Mouse (Mus musculus) stomach, embryonic 16.5 days (tissue): ENCODE measurements around the gene Lingo4. TPM values are rescaled to one million over a fixed set of nuclear protein-coding genes. Genes with fewer than 3 reads are reported as not detected.
A peak's percentile ranks its signal among the peaks of the same experiment; 100 is the strongest.

ENCODE experiments used
- ATAC-seq: fragments of 200-750 bp; cut with Nextera tagmentation; 2 replicates; pipeline ENCODE4 v1.8.0; 2017; ENCODE audit warnings: moderate number of reproducible peaks, moderate TSS enrichment; ENCODE audit not compliant: insufficient read depth, low FRiP score
- H3K27ac ChIP-seq: fragments of 300-500 bp; sonication (generic); 2 replicates; pipeline ENCODE4 v1.5.1; 2014; ENCODE audit warnings: low read length
- H3K27me3 ChIP-seq: fragments of 300-500 bp; sonication (generic); 2 replicates; pipeline ENCODE4 v1.6.1; 2014; ENCODE audit warnings: low read length, control low read depth, mixed read lengths; ENCODE audit not compliant: control insufficient read depth, insufficient read depth
- H3K36me3 ChIP-seq: fragments of 300-500 bp; sonication (generic); 2 replicates; pipeline ENCODE4 v1.6.1; 2014; ENCODE audit warnings: low read length; ENCODE audit not compliant: control insufficient read depth, insufficient read depth
- H3K4me1 ChIP-seq: fragments of 300-500 bp; sonication (generic); 2 replicates; pipeline ENCODE4 v1.6.1; 2014; ENCODE audit warnings: low read length, control low read depth, mixed read lengths; ENCODE audit not compliant: control insufficient read depth, insufficient read depth
- H3K4me2 ChIP-seq: fragments of 300-500 bp; sonication (generic); 2 replicates; pipeline ENCODE4 v1.6.1; 2014; ENCODE audit warnings: low read depth, low read length, mixed read lengths
- H3K4me3 ChIP-seq: fragments of 300-500 bp; sonication (generic); replicated peaks from 2 replicates; pipeline ENCODE4 v1.5.1; 2014; ENCODE audit warnings: mild to moderate bottlenecking, low read length
- H3K9ac ChIP-seq: fragments of 300-500 bp; sonication (generic); 2 replicates; pipeline ENCODE4 v1.6.1; 2014; ENCODE audit warnings: low read length
- H3K9me3 ChIP-seq: fragments of 300-500 bp; sonication (generic); replicated peaks from 2 replicates; pipeline ENCODE4 v1.6.1; 2016; ENCODE audit warnings: low read length, control low read depth; ENCODE audit not compliant: control insufficient read depth
- WGBS: fragments of 180-500 bp; shearing (Covaris S2); extraction: QIAGEN DNeasy Blood & Tissue Kit; methylation state at CpG from one replicate; pipeline ENCODE4 v1.1.7; 2014; 5-methylcytosine and 5-hydroxymethylcytosine counted together
- polyA plus RNA-seq: library from polyadenylated mRNA; unstranded; fragments of >200 nt; fragmentation: Nextera tagmentation; extraction: Ambion mirVana; gene quantifications from 2 replicates; pipeline ENCODE4 v1.2.1, GENCODE M21; 2015

Lingo4 gene
- polyA plus RNA-seq, 1 experiment from 2014 or later = 0.44 TPM

- no peaks in the 10 kb centered on the region for H3K27me3 ChIP-seq
- H3K4me1 ChIP-seq = no peaks in the 10 kb centered on the region
- no peak overlapping the region for H3K4me3 ChIP-seq
- no peak overlapping the region for H3K4me2 ChIP-seq
- H3K9me3 ChIP-seq = no peaks in the 10 kb centered on the region
- H3K9ac ChIP-seq = no peak overlapping the region
- ATAC-seq = no peak
- no peaks in the 10 kb centered on the region for H3K36me3 ChIP-seq
- 57% methylated on average over 4 of the region's 4 CpGs for WGBS
- H3K27ac ChIP-seq = no peak overlapping the region
Measured at GRCm38 (mm10) chr3:94393049-94393448, 5.3 kb upstream of the Lingo4 start.

- no peak overlapping the region for H3K4me3 ChIP-seq
- no peak for ATAC-seq
- H3K9ac ChIP-seq = no peak overlapping the region
- H3K36me3 ChIP-seq = no peaks in the 10 kb centered on the region
- 0 out of 2 replicates have a peak, but pooled peaks cover 8% of the 10 kb centered on the region for H3K27me3 ChIP-seq
- no peak overlapping the region for H3K27ac ChIP-seq
- no peak overlapping the region for H3K4me2 ChIP-seq
- 79% methylated on average over 1 of the region's 1 CpGs for WGBS
- H3K9me3 ChIP-seq = no peaks in the 10 kb centered on the region
- H3K4me1 ChIP-seq = no peaks in the 10 kb centered on the region
Measured at GRCm38 (mm10) chr3:94396336-94396735, 2.0 kb upstream of the Lingo4 start.

DNA sequence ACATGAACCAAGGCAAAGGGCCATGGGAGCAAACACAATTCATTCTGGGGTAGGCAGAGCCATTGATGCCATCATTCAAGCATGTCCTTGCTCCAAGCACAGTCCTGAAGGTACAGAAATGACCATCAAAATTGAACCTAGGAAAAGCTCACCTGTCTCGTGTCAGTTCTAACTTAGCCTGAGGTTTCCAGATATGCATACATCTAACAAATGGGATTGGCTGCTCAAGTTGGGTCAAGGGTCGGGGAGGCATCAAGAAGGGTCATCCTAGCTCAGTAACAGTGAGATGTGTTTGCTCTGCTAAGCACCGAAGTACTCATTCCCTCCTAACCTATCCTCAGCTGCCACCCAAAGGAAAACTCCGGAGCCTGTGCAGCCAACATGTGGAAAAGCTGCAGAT is 1.5 kb upstream of the Lingo4 start:
- Histone ChIP-seq H3K9ac (no peak overlapping the region), H3K9me3 (no peaks in the 10 kb centered on the region), H3K27me3 (0 out of 2 replicates have a peak, but pooled peaks cover 8% of the 10 kb centered on the region), H3K27ac (no peak overlapping the region), H3K4me1 (no peaks in the 10 kb centered on the region), H3K4me3 (no peak overlapping the region), H3K4me2 (no peak overlapping the region), H3K36me3 (no peaks in the 10 kb centered on the region)
- WGBS = 72% methylated on average over 4 of the region's 4 CpGs
- no peak for ATAC-seq

DNA sequence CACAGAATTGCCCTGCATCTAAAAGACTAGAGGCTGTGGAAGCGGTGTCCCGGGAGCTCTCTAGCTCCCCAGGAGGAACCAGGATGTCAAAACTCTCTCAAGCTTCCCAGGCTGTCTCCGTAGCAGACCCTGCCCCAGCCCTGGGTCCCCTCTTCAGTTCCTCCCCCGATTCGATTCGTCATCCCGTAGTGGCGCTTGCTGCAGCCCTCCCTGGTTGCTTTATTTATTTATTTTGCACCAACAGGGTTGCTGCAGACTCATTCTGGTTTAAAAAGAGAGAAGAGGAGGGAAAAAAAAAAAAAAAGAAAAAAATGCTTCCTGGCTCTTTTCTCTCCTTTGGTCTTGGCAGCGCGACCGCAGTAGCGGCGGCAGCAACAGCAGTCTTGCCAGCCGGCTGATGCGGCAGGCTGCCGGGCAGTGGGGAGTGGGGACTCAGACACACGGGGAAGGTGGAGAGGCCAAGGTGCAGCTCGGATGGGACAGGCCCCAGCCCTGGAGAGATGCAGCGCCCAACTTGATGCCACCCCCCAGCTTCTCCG is 695 bp downstream of the Lingo4 start:
- H3K9ac ChIP-seq = peak overlapping the region; percentile 40
- peak overlapping the region; percentile 54 for H3K4me2 ChIP-seq
- H3K4me3 ChIP-seq = peak overlapping the region; percentile 32
- ATAC-seq = no peak
- WGBS = 3% methylated on average over 20 of the region's 20 CpGs
- no peaks in the 10 kb centered on the region for H3K4me1 ChIP-seq
- H3K27me3 ChIP-seq = 0 out of 2 replicates have a peak, but pooled peaks cover 8% of the 10 kb centered on the region
- no peaks in the 10 kb centered on the region for H3K9me3 ChIP-seq
- H3K36me3 ChIP-seq = no peaks in the 10 kb centered on the region
- H3K27ac ChIP-seq = no peak overlapping the region

- Histone ChIP-seq H3K27me3 (0 out of 2 replicates have a peak, but pooled peaks cover 8% of the 10 kb centered on the region), H3K9me3 (no peaks in the 10 kb centered on the region), H3K4me1 (no peaks in the 10 kb centered on the region), H3K4me2 (no peak overlapping the region), H3K4me3 (no peak overlapping the region), H3K36me3 (no peaks in the 10 kb centered on the region), H3K27ac (no peak overlapping the region), H3K9ac (no peak overlapping the region; the same call in 1 of the 2 replicates)
- 48% methylated on average over 5 of the region's 5 CpGs for WGBS
- no peak for ATAC-seq
Measured at GRCm38 (mm10) chr3:94399663-94400310, 1.5 kb downstream of the Lingo4 start.

- H3K36me3 ChIP-seq = no peaks in the 10 kb centered on the region
- no peak overlapping the region for H3K4me2 ChIP-seq
- 65% methylated on average over 8 of the region's 8 CpGs for WGBS
- 0 out of 2 replicates have a peak, but pooled peaks cover 8% of the 10 kb centered on the region for H3K27me3 ChIP-seq
- H3K27ac ChIP-seq = no peak overlapping the region
- no peak overlapping the region for H3K4me3 ChIP-seq
- H3K9me3 ChIP-seq = no peaks in the 10 kb centered on the region
- ATAC-seq = no peak
- H3K4me1 ChIP-seq = no peaks in the 10 kb centered on the region
- no peak overlapping the region for H3K9ac ChIP-seq
Measured at GRCm38 (mm10) chr3:94402451-94402850, 4.1 kb downstream of the Lingo4 start.

- ATAC-seq = no peak
- no peaks in the 10 kb centered on the region for H3K4me1 ChIP-seq
- H3K9ac ChIP-seq = no peak overlapping the region
- WGBS = 22% methylated on average over 7 of the region's 7 CpGs
- no peaks in the 10 kb centered on the region for H3K9me3 ChIP-seq
- no peak overlapping the region for H3K4me3 ChIP-seq
- H3K36me3 ChIP-seq = no peaks in the 10 kb centered on the region
- H3K4me2 ChIP-seq = no peak overlapping the region
- no peak overlapping the region for H3K27ac ChIP-seq
- H3K27me3 ChIP-seq = 0 out of 2 replicates have a peak, but pooled peaks cover 4% of the 10 kb centered on the region
Measured at GRCm38 (mm10) chr3:94404366-94405054, 6.2 kb downstream of the Lingo4 start.

- no peak overlapping the region for H3K4me2 ChIP-seq
- H3K36me3 ChIP-seq = no peaks in the 10 kb centered on the region
- H3K9me3 ChIP-seq = no peaks in the 10 kb centered on the region
- H3K27me3 ChIP-seq = 0 out of 2 replicates have a peak, but pooled peaks cover 2% of the 10 kb centered on the region
- H3K9ac ChIP-seq = no peak overlapping the region
- H3K27ac ChIP-seq = no peak overlapping the region
- ATAC-seq = no peak
- 52% methylated on average over 4 of the region's 4 CpGs for WGBS
- no peak overlapping the region for H3K4me3 ChIP-seq
- H3K4me1 ChIP-seq = no peaks in the 10 kb centered on the region
Measured at GRCm38 (mm10) chr3:94405561-94405960, 7.2 kb downstream of the Lingo4 start.

- H3K4me1 ChIP-seq = no peaks in the 10 kb centered on the region; the same call in 1 of the 2 replicates
- WGBS = 6% methylated on average over 25 of the region's 25 CpGs
- ATAC-seq = peak; percentile 13; the same call in 1 of the 2 replicates
- H3K4me2 ChIP-seq = peak overlapping the region; percentile 95
- H3K27ac ChIP-seq = 0 out of 2 replicates have a peak overlapping the region, but pooled peaks have one; percentile 10
- peak overlapping the region; percentile 55 for H3K4me3 ChIP-seq
- no peaks in the 10 kb centered on the region for H3K27me3 ChIP-seq
- H3K9ac ChIP-seq = peak overlapping the region; percentile 64
- H3K36me3 ChIP-seq = no peaks in the 10 kb centered on the region
- no peaks in the 10 kb centered on the region for H3K9me3 ChIP-seq
Measured at GRCm38 (mm10) chr3:94412530-94412929, 14.2 kb downstream of the Lingo4 start.
